Mouse (Mus musculus) forelimb bud, embryonic 11.5 days (tissue): ENCODE measurements at regions not wholly inside any gene's neighbourhood (a gene's known extent, or its start where the extent isn't known, plus 50 kb on each side); places are given as distances from the start of the nearest gene placed in this dataset.
A peak's percentile ranks its signal among the peaks of the same experiment; 100 is the strongest.

Source experiments
- DNase-seq: peaks from one replicate; pipeline ENCODE4 v3.0.0-alpha.2; 2012; ENCODE audit warnings: low read depth, low spot score

GRCm38 (mm10) chr11:42067788-42068187, 67.1 kb upstream of the Gabrg2 start:
- DNase-seq: peak; percentile 51

- no peak for DNase-seq
Measured at GRCm38 (mm10) chr11:42051567-42051966, 50.9 kb upstream of the Gabrg2 start.
